Mouse (Mus musculus): ENCODE measurements around the gene Ephb4.

DNA sequence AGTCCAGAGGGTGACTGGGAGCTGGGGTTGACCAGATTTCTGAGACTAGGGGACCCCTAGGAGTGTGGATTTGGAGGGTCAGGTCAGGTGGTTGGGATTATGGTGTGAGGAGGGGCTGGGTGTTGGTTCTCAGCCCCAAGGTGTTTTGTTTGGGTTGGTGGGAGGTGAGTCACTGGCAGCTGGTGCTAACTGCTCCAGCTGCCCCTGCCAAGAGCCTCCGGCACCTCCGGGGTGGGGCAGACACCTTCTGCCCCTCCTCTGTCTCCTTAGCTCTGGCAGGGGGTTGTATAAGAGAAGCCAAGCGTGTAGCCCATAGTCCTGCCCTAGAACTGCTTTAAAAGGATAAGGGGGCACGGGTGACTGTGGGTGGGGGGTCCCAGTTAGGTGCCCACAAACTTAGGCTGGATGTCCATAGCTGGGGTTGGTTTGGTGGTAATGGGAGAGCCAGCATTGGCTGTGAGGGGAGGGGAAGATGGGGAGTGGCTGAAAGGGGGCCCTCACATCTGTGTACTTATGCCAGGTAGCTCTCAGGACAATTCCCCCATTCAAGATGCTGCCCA, 24.7 kb downstream of the Ephb4 start:
- TF ChIP-seq CTCF (IDR thresholded peaks at IDR 0.05; ENCODE audit: borderline replicate concordance, insufficient read depth, low read depth, low read length): no peak
- TF ChIP-seq POLR2A (IDR thresholded peaks at IDR 0.05; ENCODE audit: borderline replicate concordance, insufficient read depth, low read length): no peak
